Mouse (Mus musculus): Measurements from ENCODE around the gene Fut2. TPM values are rescaled to one million over a fixed set of nuclear protein-coding genes. Genes with fewer than 3 reads are reported as not detected.

Gene Fut2
- total and polyA plus RNA-seq, 2 experiments from 2014 or later: 0.27 TPM; not detected in 1

GRCm38 (mm10) chr7:45701607-45702006, 35.4 kb upstream of the Fut2 start:
- WGBS: 79% methylated on average over 11 of the region's 11 CpGs
- no peaks in the 10 kb centered on the region for H3K9me3 ChIP-seq (ENCODE audit: low read length)
- peak overlapping the region; percentile 94; the same call in 1 of the 2 replicates for H3K4me2 ChIP-seq (ENCODE audit: low read depth, low read length, poor library complexity, severe bottlenecking)
- no peaks in the 10 kb centered on the region for H3K27me3 ChIP-seq (ENCODE audit: insufficient read depth, low read length)
- ATAC-seq (ENCODE audit: low FRiP score): no peak
- no peak overlapping the region for H3K4me3 ChIP-seq (ENCODE audit: low read depth, low read length)
- H3K4me1 ChIP-seq (ENCODE audit: insufficient read depth, low read length): peaks cover 22% of the 10 kb centered on the region
- H3K9ac ChIP-seq (replicated peaks; ENCODE audit: low read length, poor library complexity, severe bottlenecking): no peak overlapping the region
- no peak overlapping the region; the same call in 1 of the 2 replicates for H3K27ac ChIP-seq (ENCODE audit: low read depth, low read length)
- DNase-seq (ENCODE audit: low spot score): no peak
- no peaks in the 10 kb centered on the region for H3K36me3 ChIP-seq (ENCODE audit: insufficient read depth, low read length)
- TF ChIP-seq CTCF (IDR thresholded peaks at IDR 0.05): no peak

- peak overlapping the region; percentile 56 for H3K4me3 ChIP-seq (ENCODE audit: low read depth, low read length)
- 32% methylated on average over 11 of the region's 11 CpGs for WGBS
- H3K4me1 ChIP-seq (ENCODE audit: insufficient read depth, low read length): peaks cover 22% of the 10 kb centered on the region
- no peaks in the 10 kb centered on the region for H3K9me3 ChIP-seq (ENCODE audit: low read length)
- no peaks in the 10 kb centered on the region for H3K36me3 ChIP-seq (ENCODE audit: insufficient read depth, low read length)
- H3K9ac ChIP-seq (replicated peaks; ENCODE audit: low read length, poor library complexity, severe bottlenecking): peak overlapping the region; percentile 80
- peak overlapping the region; percentile 71 for H3K27ac ChIP-seq (ENCODE audit: low read depth, low read length)
- no peak for TF ChIP-seq CTCF (IDR thresholded peaks at IDR 0.05)
- H3K27me3 ChIP-seq (ENCODE audit: insufficient read depth, low read length): no peaks in the 10 kb centered on the region
- ATAC-seq (ENCODE audit: low FRiP score) (no peak), DNase-seq (ENCODE audit: low spot score) (no peak)
- H3K4me2 ChIP-seq (ENCODE audit: low read depth, low read length, poor library complexity, severe bottlenecking): peak overlapping the region; percentile 94
Measured at GRCm38 (mm10) chr7:45701072-45701471, 34.9 kb upstream of the Fut2 start.

- H3K4me1 ChIP-seq (ENCODE audit: insufficient read depth, low read length): peaks cover 16% of the 10 kb centered on the region
Measured at GRCm38 (mm10) chr7:45700301-45701015, 34.3 kb upstream of the Fut2 start.

GRCm38 (mm10) chr7:45699523-45700141, 33.4 kb upstream of the Fut2 start, which contains the start of gene Car11:
Car11 (plus strand) TSS chr7:45699843.
- peak within 1 kb of the TSS; percentile 56 for H3K4me3 ChIP-seq (ENCODE audit: low read depth, low read length)
- H3K9me3 ChIP-seq (ENCODE audit: low read length): no peaks in the 10 kb centered on the region
- TF ChIP-seq CTCF (IDR thresholded peaks at IDR 0.05): no peak
- H3K9ac ChIP-seq (replicated peaks; ENCODE audit: low read length, poor library complexity, severe bottlenecking): peak within 1 kb of the TSS; percentile 80
- no peaks in the 10 kb centered on the region for H3K27me3 ChIP-seq (ENCODE audit: insufficient read depth, low read length)
- ATAC-seq (ENCODE audit: low FRiP score) (peak; percentile 10; the same call in 1 of the 2 replicates), DNase-seq (ENCODE audit: low spot score) (peak; percentile 48)
- H3K27ac ChIP-seq (ENCODE audit: low read depth, low read length): peak within 1 kb of the TSS; percentile 95
- WGBS: under 1% methylated on average over 35 of the region's 36 CpGs
- H3K4me2 ChIP-seq (ENCODE audit: low read depth, low read length, poor library complexity, severe bottlenecking): peak within 1 kb of the TSS; percentile 94
- H3K4me1 ChIP-seq (ENCODE audit: insufficient read depth, low read length): peaks cover 14% of the 10 kb centered on the region
- no peaks in the 10 kb centered on the region for H3K36me3 ChIP-seq (ENCODE audit: insufficient read depth, low read length)

More at GRCm38 (mm10) chr7:45700301-45701015, 34.3 kb upstream of the Fut2 start:
- peak overlapping the region; percentile 95 for H3K27ac ChIP-seq (ENCODE audit: low read depth, low read length)
- H3K9ac ChIP-seq (replicated peaks; ENCODE audit: low read length, poor library complexity, severe bottlenecking): peak overlapping the region; percentile 80
- no peaks in the 10 kb centered on the region for H3K9me3 ChIP-seq (ENCODE audit: low read length)
- H3K4me3 ChIP-seq (ENCODE audit: low read depth, low read length): peak overlapping the region; percentile 56
- ATAC-seq (ENCODE audit: low FRiP score) (peak; percentile 0; the same call in 1 of the 2 replicates), DNase-seq (ENCODE audit: low spot score) (peak; percentile 89)
- H3K36me3 ChIP-seq (ENCODE audit: insufficient read depth, low read length): no peaks in the 10 kb centered on the region
- H3K27me3 ChIP-seq (ENCODE audit: insufficient read depth, low read length): no peaks in the 10 kb centered on the region
- under 1% methylated on average over 19 of the region's 20 CpGs for WGBS
- peak overlapping the region; percentile 94 for H3K4me2 ChIP-seq (ENCODE audit: low read depth, low read length, poor library complexity, severe bottlenecking)
- TF ChIP-seq CTCF (IDR thresholded peaks at IDR 0.05): no peak

- whole genome bisulfite sequencing: 84% methylated on average over 3 of the region's 7 CpGs
Measured at GRCm38 (mm10) chr7:45697894-45698293, 31.7 kb upstream of the Fut2 start.

GRCm38 (mm10) chr7:45695098-45695497, 28.9 kb upstream of the Fut2 start:
- no peaks in the 10 kb centered on the region for H3K27me3 ChIP-seq (ENCODE audit: insufficient read depth, low read length)
- DNase-seq (ENCODE audit: low spot score) (no peak), ATAC-seq (ENCODE audit: low FRiP score) (no peak)
- H3K9ac ChIP-seq (replicated peaks; ENCODE audit: low read length, poor library complexity, severe bottlenecking): no peak overlapping the region
- no peak for TF ChIP-seq CTCF (IDR thresholded peaks at IDR 0.05)
- no peak overlapping the region for H3K27ac ChIP-seq (ENCODE audit: low read depth, low read length)
- no peaks in the 10 kb centered on the region for H3K9me3 ChIP-seq (ENCODE audit: low read length)
- no peak overlapping the region for H3K4me2 ChIP-seq (ENCODE audit: low read depth, low read length, poor library complexity, severe bottlenecking)
- WGBS: 16% methylated on average over 6 of the region's 6 CpGs
- H3K4me1 ChIP-seq (ENCODE audit: insufficient read depth, low read length): peaks cover 8% of the 10 kb centered on the region; the same call in 1 of the 2 replicates
- no peak overlapping the region for H3K4me3 ChIP-seq (ENCODE audit: low read depth, low read length)
- no peaks in the 10 kb centered on the region for H3K36me3 ChIP-seq (ENCODE audit: insufficient read depth, low read length)

More at GRCm38 (mm10) chr7:45697894-45698293, 31.7 kb upstream of the Fut2 start:
- Histone ChIP-seq H3K27me3 (ENCODE audit: insufficient read depth, low read length) (no peaks in the 10 kb centered on the region), H3K4me3 (ENCODE audit: low read depth, low read length) (no peak overlapping the region), H3K4me1 (ENCODE audit: insufficient read depth, low read length) (peaks cover 12% of the 10 kb centered on the region), H3K4me2 (ENCODE audit: low read depth, low read length, poor library complexity, severe bottlenecking) (no peak overlapping the region), H3K36me3 (ENCODE audit: insufficient read depth, low read length) (no peaks in the 10 kb centered on the region), H3K9ac (replicated peaks; ENCODE audit: low read length, poor library complexity, severe bottlenecking) (no peak overlapping the region), H3K27ac (ENCODE audit: low read depth, low read length) (peak overlapping the region; percentile 95; the same call in 1 of the 2 replicates), H3K9me3 (ENCODE audit: low read length) (no peaks in the 10 kb centered on the region)
- TF ChIP-seq CTCF (IDR thresholded peaks at IDR 0.05): no peak
- DNase-seq (ENCODE audit: low spot score) (no peak), ATAC-seq (ENCODE audit: low FRiP score) (no peak)

All from midbrain, postnatal 0 days (tissue).